In genomic region chr16:62506725-62507482, GRCm38 (mm10) we compare ENCODE assay signal across 9 mouse cellular contexts.
DNase-seq lines count a peak whose midpoint lies in the region; ATAC-seq and TF ChIP-seq lines count a peak whose summit lies in the region.
"Had no signal": no experiment of that assay in that cellular context is flagged by ENCODE, and none has a peak within 500 bp of the region (broad histone marks: within the 10 kb centered on the region; RNA-seq: fewer than 3 reads in every experiment).

No protein-coding gene starts in this region.

- H3K27ac ChIP-seq in gastrocnemius, adult 2 months: no peak overlapping the region
- H3K27ac ChIP-seq in midbrain, embryonic 11.5 days (ENCODE audit: low read depth, low read length): no peak overlapping the region
- no peak overlapping the region for H3K27ac ChIP-seq in midbrain, embryonic 13.5 days
- H3K27ac ChIP-seq: liver, embryonic 14.5 days had no signal

- H3K4me1 ChIP-seq in midbrain, embryonic 11.5 days (ENCODE audit: control insufficient read depth, insufficient read depth, low read length): no peaks in the 10 kb centered on the region
- no peaks in the 10 kb centered on the region for H3K4me1 ChIP-seq in midbrain, embryonic 13.5 days (replicated peaks)

- no peaks in the 10 kb centered on the region for H3K36me3 ChIP-seq in midbrain, embryonic 11.5 days (ENCODE audit: control insufficient read depth, insufficient read depth, low read length)
- H3K36me3 ChIP-seq in midbrain, embryonic 13.5 days: no peaks in the 10 kb centered on the region

- H3K9me3 ChIP-seq in midbrain, embryonic 11.5 days (ENCODE audit: control insufficient read depth, low read length): no peaks in the 10 kb centered on the region
- H3K9me3 ChIP-seq in midbrain, embryonic 13.5 days: no peaks in the 10 kb centered on the region

- no peak overlapping the region for H3K4me3 ChIP-seq in gastrocnemius, adult 2 months
- no peak overlapping the region for H3K4me3 ChIP-seq in midbrain, embryonic 11.5 days (ENCODE audit: low read depth, low read length)
- no peak overlapping the region for H3K4me3 ChIP-seq in midbrain, embryonic 13.5 days (replicated peaks)

- 55% methylated on average over 2 of the region's 2 CpGs for WGBS in midbrain, embryonic 11.5 days
- WGBS in midbrain, embryonic 13.5 days: 58% methylated on average over 2 of the region's 2 CpGs

- no peak overlapping the region for H3K4me2 ChIP-seq in midbrain, embryonic 11.5 days
- H3K4me2 ChIP-seq in midbrain, embryonic 13.5 days (replicated peaks): no peak overlapping the region

- intact Hi-C loops in gastrocnemius, adult 2 months (cut with DNase I): no loop called here
- intact Hi-C loops in gastrocnemius, postnatal 36 days (cut with DNase I): no loop called here

- ATAC-seq in midbrain, embryonic 11.5 days (ENCODE audit: low FRiP score): no peak
- ATAC-seq in midbrain, embryonic 13.5 days: no peak

- H3K27me3 ChIP-seq in midbrain, embryonic 11.5 days (ENCODE audit: control insufficient read depth, insufficient read depth, low read length): no peaks in the 10 kb centered on the region
- H3K27me3 ChIP-seq in midbrain, embryonic 13.5 days: no peaks in the 10 kb centered on the region

- TF ChIP-seq CTCF in gastrocnemius, adult 2 months (IDR thresholded peaks at IDR 0.05): peak; percentile 47

- no peak overlapping the region for H3K9ac ChIP-seq in midbrain, embryonic 11.5 days (ENCODE audit: low read length)
- H3K9ac ChIP-seq in midbrain, embryonic 13.5 days (replicated peaks): no peak overlapping the region
- H3K9ac ChIP-seq: liver, embryonic 14.5 days had no signal

- DNase-seq in gastrocnemius, adult 2 months: no peak
- no peak for DNase-seq in gastrocnemius, postnatal 36 days
- DNase-seq in midbrain, embryonic 11.5 days (ENCODE audit: low spot score, missing footprints): peak; percentile 80
- peak; percentile 70 to 77 for DNase-seq in cerebellum, postnatal 10 days
- DNase-seq in retina, adult 2 months (ENCODE audit: low read depth, low spot score): peak; percentile 15
- DNase-seq in thymus, adult 18-20 months: no peak
- no peak for DNase-seq in liver

Comparison
In these comparisons a context has a peak if more than half of its experiments do, and no peak if none do; other contexts are left out.
1. DNase-seq: peak in midbrain, embryonic 11.5 days (single experiment), cerebellum, postnatal 10 days (2 of 2) and retina, adult 2 months (single experiment); none in gastrocnemius, adult 2 months (single experiment), gastrocnemius, postnatal 36 days (0 of 2), thymus, adult 18-20 months (0 of 2) and liver (single experiment).